Mouse (Mus musculus) forebrain, embryonic 15.5 days (tissue): ENCODE measurements around the gene Sp1. TPM values are rescaled to one million over a fixed set of nuclear protein-coding genes. Genes with fewer than 3 reads are reported as not detected.
A peak's percentile ranks its signal among the peaks of the same experiment; 100 is the strongest.

ENCODE experiments used
- ATAC-seq: fragments of 200-750 bp; cut with Nextera tagmentation; replicated peaks from 2 replicates; pipeline ENCODE4 v1.8.0; 2017; ENCODE audit warnings: mild to moderate bottlenecking, moderate TSS enrichment, moderate library complexity
- H3K27ac ChIP-seq: fragments of 300-500 bp; sonication (generic); replicated peaks from 2 replicates; pipeline ENCODE4 v1.5.1; 2015; ENCODE audit warnings: mild to moderate bottlenecking, inconsistent platforms
- H3K27me3 ChIP-seq: fragments of 300-500 bp; sonication (generic); 2 replicates; pipeline ENCODE4 v1.6.1; 2015; ENCODE audit warnings: inconsistent platforms
- H3K36me3 ChIP-seq: fragments of 300-500 bp; sonication (generic); 2 replicates; pipeline ENCODE4 v1.6.1; 2015; ENCODE audit warnings: mild to moderate bottlenecking, inconsistent platforms
- H3K4me1 ChIP-seq: fragments of 300-500 bp; sonication (generic); 2 replicates; pipeline ENCODE4 v1.6.1; 2015; ENCODE audit warnings: inconsistent platforms
- H3K4me2 ChIP-seq: fragments of 300-500 bp; sonication (generic); replicated peaks from 2 replicates; pipeline ENCODE4 v1.6.1; 2015; ENCODE audit warnings: mild to moderate bottlenecking, inconsistent platforms
- H3K4me3 ChIP-seq: fragments of 300-500 bp; sonication (generic); 2 replicates; pipeline ENCODE4 v1.5.1; 2015; ENCODE audit warnings: mild to moderate bottlenecking, inconsistent platforms
- H3K9ac ChIP-seq: fragments of 300-500 bp; sonication (generic); replicated peaks from 2 replicates; pipeline ENCODE4 v1.6.1; 2015; ENCODE audit warnings: mild to moderate bottlenecking, inconsistent platforms
- H3K9me3 ChIP-seq: fragments of 300-500 bp; sonication (generic); 2 replicates; pipeline ENCODE4 v1.6.1; 2016; ENCODE audit warnings: inconsistent platforms
- WGBS: fragments of 180-500 bp; shearing (Covaris S2); methylation state at CpG from one replicate; pipeline ENCODE4 v1.1.7; 2015; ENCODE audit warnings: mixed read lengths; 5-methylcytosine and 5-hydroxymethylcytosine counted together
- polyA plus RNA-seq: library from polyadenylated mRNA; unstranded; fragments of >200 nt; fragmentation: Nextera tagmentation; extraction: Ambion mirVana; gene quantifications from 2 replicates; pipeline ENCODE4 v1.2.1, GENCODE M21; 2015

Gene Sp1
- polyA plus RNA-seq, 1 experiment from 2014 or later, result 5.4 TPM

DNA sequence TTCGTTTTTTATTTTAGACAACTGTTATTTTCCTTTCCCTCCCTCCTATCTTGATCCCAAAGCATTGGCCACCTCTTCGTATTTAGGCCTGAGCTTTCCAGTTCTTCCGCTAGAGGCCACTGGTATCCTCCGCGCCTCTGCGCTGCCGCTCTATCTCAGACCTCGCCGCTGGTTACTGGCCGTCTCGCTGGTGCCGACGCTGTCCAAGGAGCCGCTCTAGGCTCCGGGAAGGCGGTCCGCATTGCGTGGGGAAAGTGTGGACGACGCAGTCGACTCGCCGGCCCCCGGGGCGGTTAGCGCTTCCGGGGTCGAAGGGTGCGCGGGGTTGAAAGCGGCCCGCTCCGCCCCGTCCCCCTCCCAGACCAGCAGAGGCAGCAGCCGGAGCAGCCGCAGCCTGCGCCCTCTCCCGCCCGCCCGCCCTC is 64.3 kb downstream of the Sp1 start, which contains the start of gene Pcbp2:
Pcbp2 (plus strand) TSS at position 357 of the 422 bp plus-strand sequence.
- Histone ChIP-seq H3K27ac (peak within 1 kb of the TSS; percentile 95), H3K4me1 (peaks cover 22% of the 10 kb centered on the region), H3K4me2 (peak within 1 kb of the TSS; percentile 68), H3K36me3 (peaks cover 16% of the 10 kb centered on the region), H3K4me3 (peak within 1 kb of the TSS; percentile 75), H3K9me3 (no peaks in the 10 kb centered on the region), H3K9ac (peak within 1 kb of the TSS; percentile 71), H3K27me3 (no peaks in the 10 kb centered on the region)
- under 1% methylated on average over 35 of the region's 40 CpGs for WGBS
- ATAC-seq, result peak; percentile 99

DNA sequence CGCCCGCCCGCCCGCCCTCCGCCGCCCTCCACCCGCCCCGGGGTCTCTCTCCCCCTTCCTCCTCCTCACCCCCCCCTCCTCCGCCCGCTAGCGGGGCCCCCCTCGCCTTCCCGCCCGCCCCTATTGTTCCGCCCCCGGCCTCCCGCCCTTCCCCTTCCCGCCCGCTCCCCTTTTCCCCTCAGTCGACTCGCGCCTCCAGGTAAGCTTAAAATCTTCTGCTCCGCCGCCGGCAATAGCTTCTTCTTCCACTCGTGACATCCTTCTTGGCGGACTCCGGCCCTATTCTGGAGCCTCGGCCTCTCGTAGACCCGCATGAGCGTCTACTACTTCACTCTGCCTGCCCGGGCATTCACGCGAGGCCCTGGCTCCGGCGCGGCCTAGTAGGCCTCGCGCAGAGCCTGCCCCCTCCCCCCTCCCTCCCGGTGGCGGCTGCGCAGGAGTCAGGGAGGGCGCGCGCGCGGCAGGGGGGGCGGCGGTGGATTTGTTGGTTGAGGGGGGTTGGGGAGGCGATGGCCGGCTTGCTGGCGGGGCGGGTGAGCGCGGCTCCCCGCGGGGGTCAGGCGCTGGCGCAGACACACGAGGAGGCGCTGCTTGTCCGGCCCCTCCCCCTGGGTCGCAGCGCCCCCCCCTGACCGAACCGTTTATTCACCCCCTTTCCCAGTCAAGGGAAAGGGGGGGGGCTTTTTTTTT is 64.8 kb downstream of the Sp1 start:
- Histone ChIP-seq H3K4me3 (peak overlapping the region; percentile 75), H3K27ac (peak overlapping the region; percentile 95), H3K9me3 (no peaks in the 10 kb centered on the region), H3K36me3 (peaks cover 21% of the 10 kb centered on the region), H3K27me3 (no peaks in the 10 kb centered on the region), H3K4me1 (peaks cover 22% of the 10 kb centered on the region), H3K9ac (peak overlapping the region; percentile 71), H3K4me2 (peak overlapping the region; percentile 68)
- WGBS, result 0% methylated on average over 40 of the region's 67 CpGs
- ATAC-seq, result peak; percentile 76

DNA sequence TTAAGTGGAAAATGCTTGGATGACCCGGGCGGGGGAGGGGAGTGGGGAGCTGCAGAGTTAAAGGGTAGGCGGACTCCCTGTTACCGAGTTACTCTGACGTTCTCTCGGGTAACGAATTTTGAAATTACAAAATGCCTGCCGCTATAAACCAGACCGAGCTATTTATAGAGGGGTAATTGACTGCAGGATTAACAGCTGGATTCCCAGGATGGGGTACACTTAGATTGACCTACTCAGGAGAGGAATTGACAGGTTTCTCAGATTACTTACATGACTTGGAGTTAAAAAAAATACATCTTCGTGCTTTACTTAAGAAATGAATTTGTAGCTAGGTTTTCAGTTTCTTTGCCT is 65.3 kb downstream of the Sp1 start:
- Histone ChIP-seq H3K4me1 (peaks cover 22% of the 10 kb centered on the region), H3K36me3 (peaks cover 27% of the 10 kb centered on the region), H3K9me3 (no peaks in the 10 kb centered on the region), H3K27me3 (no peaks in the 10 kb centered on the region), H3K9ac (peak overlapping the region; percentile 71), H3K4me2 (peak overlapping the region; percentile 68), H3K27ac (peak overlapping the region; percentile 95), H3K4me3 (peak overlapping the region; percentile 75)
- no peak for ATAC-seq
- WGBS, result 2% methylated on average over 10 of the region's 10 CpGs

DNA sequence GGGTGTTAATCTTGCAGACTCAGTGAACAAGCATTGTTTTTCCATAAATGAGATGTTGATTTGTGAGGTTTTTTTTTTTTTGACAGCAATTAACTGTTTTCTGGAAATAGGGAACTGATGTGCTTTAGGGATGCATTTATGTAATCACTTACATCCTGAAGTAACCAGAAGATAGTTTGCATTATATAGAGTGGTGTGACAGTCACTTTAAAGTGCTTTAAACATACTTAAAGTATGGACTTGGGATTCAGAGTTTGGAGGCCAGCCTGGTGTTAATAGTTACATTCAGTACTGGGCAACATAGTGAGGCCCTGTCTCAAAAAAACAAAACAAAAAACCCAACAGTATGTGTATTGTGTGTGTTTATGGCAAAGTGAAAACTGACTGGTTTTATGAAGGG is 65.8 kb downstream of the Sp1 start:
- peak overlapping the region; percentile 75 for H3K4me3 ChIP-seq
- H3K9ac ChIP-seq, result peak overlapping the region; percentile 71; the same call in 1 of the 2 replicates
- no peaks in the 10 kb centered on the region for H3K9me3 ChIP-seq
- H3K4me1 ChIP-seq, result peaks cover 22% of the 10 kb centered on the region
- peak overlapping the region; percentile 68 for H3K4me2 ChIP-seq
- H3K27me3 ChIP-seq, result no peaks in the 10 kb centered on the region
- peaks cover 31% of the 10 kb centered on the region for H3K36me3 ChIP-seq
- no peak for ATAC-seq
- no peak overlapping the region for H3K27ac ChIP-seq

DNA sequence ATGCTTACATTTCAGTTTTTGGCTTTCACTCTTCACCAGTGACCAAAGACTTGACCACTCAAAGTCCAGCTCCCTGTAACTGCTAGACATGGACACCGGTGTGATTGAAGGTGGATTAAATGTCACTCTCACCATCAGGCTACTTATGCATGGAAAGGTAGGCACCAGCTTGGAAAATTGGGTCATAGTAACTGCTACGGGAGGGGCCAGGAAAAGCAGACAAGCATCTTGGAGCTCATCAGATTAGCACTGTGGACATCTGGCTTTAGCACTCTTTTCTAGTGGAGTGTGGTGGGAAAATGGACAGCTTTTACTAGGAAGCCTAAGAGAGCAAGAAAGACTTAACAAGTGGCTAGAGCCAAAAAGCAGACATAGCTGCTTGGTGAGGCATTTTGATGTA is 67.3 kb downstream of the Sp1 start:
- no peak overlapping the region for H3K4me2 ChIP-seq
- H3K27me3 ChIP-seq, result no peaks in the 10 kb centered on the region
- peaks cover 45% of the 10 kb centered on the region for H3K36me3 ChIP-seq
- H3K9me3 ChIP-seq, result no peaks in the 10 kb centered on the region
- H3K4me1 ChIP-seq, result peaks cover 22% of the 10 kb centered on the region
- no peak overlapping the region for H3K9ac ChIP-seq
- ATAC-seq, result no peak
- no peak overlapping the region for H3K4me3 ChIP-seq
- no peak overlapping the region for H3K27ac ChIP-seq
- 66% methylated on average over 2 of the region's 2 CpGs for WGBS

DNA sequence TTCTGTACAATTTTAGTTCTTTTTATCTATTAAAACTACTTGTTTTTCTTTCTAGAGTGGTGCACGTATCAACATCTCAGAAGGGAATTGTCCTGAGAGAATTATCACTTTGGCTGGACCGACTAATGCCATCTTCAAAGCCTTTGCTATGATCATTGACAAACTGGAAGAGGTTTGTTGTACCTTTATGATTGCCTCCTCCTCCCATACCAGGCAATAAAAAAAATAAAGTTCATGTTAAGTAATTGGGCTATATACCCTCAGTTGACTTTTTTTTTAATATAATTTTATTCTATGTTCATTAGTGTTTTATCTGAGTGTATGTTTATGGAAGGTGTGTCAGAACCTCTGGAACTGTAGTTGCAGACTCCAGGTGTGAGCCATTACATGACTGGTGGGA is 68.6 kb downstream of the Sp1 start:
- Histone ChIP-seq H3K27ac (no peak overlapping the region), H3K9me3 (no peaks in the 10 kb centered on the region), H3K4me2 (no peak overlapping the region), H3K36me3 (peaks cover 56% of the 10 kb centered on the region), H3K9ac (no peak overlapping the region), H3K27me3 (no peaks in the 10 kb centered on the region), H3K4me3 (no peak overlapping the region), H3K4me1 (peaks cover 22% of the 10 kb centered on the region)
- WGBS, result 91% methylated on average over 2 of the region's 2 CpGs
- ATAC-seq, result no peak

DNA sequence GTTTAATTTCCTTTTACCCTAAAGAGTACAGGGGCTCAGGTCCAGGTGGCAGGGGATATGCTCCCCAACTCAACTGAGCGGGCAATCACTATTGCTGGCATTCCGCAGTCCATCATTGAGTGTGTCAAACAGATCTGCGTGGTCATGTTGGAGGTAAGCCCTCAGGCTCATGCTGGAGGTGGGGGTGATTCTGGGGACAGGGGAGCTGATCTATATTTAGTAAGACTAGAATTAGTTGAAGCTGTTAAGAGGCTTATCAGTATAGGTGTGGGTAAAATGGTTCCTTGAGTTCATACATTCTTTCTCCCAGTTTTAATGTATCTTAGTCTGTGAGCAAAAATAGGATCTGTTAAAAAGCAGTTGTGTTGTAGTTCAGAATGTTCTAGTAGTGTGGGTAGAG is 77.2 kb downstream of the Sp1 start:
- H3K9me3 ChIP-seq, result no peaks in the 10 kb centered on the region
- H3K27ac ChIP-seq, result no peak overlapping the region
- no peak for ATAC-seq
- no peak overlapping the region for H3K4me2 ChIP-seq
- 94% methylated on average over 3 of the region's 3 CpGs for WGBS
- H3K27me3 ChIP-seq, result no peaks in the 10 kb centered on the region
- no peaks in the 10 kb centered on the region for H3K4me1 ChIP-seq
- no peak overlapping the region for H3K9ac ChIP-seq
- H3K36me3 ChIP-seq, result peaks cover 87% of the 10 kb centered on the region
- no peak overlapping the region for H3K4me3 ChIP-seq

DNA sequence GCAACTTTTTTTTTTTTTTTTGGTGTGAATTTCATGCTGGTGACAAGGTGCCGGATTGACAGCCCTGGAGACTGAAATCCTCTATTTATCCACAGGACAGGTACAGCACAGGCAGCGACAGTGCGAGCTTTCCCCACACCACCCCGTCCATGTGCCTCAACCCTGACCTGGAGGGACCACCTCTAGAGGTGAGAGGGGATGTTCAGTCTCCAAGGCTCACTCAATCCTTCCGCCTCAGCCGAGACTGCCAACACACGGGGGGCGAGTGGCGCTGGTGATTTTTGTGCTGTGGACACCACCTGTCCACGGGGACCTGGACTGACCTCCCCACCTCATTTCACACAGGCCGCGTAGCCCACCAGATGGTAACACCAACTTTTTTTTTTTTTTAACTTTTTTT is 79.9 kb downstream of the Sp1 start:
- no peak overlapping the region for H3K4me3 ChIP-seq
- WGBS, result 89% methylated on average over 12 of the region's 12 CpGs
- no peaks in the 10 kb centered on the region for H3K4me1 ChIP-seq
- H3K9ac ChIP-seq, result no peak overlapping the region
- H3K4me2 ChIP-seq, result no peak overlapping the region
- H3K9me3 ChIP-seq, result no peaks in the 10 kb centered on the region
- H3K27me3 ChIP-seq, result no peaks in the 10 kb centered on the region
- H3K36me3 ChIP-seq, result peaks cover 90% of the 10 kb centered on the region
- no peak overlapping the region for H3K27ac ChIP-seq
- no peak for ATAC-seq

Other genes with a start within 250 kb of the Sp1 start
- 90.6 and 94.0 TPM in 2 replicates for gene Zfp740, start 202.9 kb upstream of the Sp1 start, polyA plus RNA-seq
- 44.2 and 45.1 TPM in 2 replicates for gene Csad, start 201.4 kb upstream of the Sp1 start, polyA plus RNA-seq
- gene Itgb7, start 174.2 kb upstream of the Sp1 start, polyA plus RNA-seq, result 0.33 and 0.99 TPM in 2 replicates
- 5.9 and 6.2 TPM in 2 replicates for gene Rarg, start 148.6 kb upstream of the Sp1 start, polyA plus RNA-seq
- not detected in 2 replicates for gene Gm9918, start 135.6 kb upstream of the Sp1 start, polyA plus RNA-seq
- gene Mfsd5, start 126.7 kb upstream of the Sp1 start, polyA plus RNA-seq, result 50.1 and 51.5 TPM in 2 replicates
- gene Espl1, start 109.9 kb upstream of the Sp1 start, polyA plus RNA-seq, result 10.2 and 15.2 TPM in 2 replicates
- gene Pfdn5, start 80.0 kb upstream of the Sp1 start, polyA plus RNA-seq, result 467 and 474 TPM in 2 replicates
- 98.2 and 108 TPM in 2 replicates for gene Myg1, start 74.4 kb upstream of the Sp1 start, polyA plus RNA-seq
- 42.6 and 44.9 TPM in 2 replicates for gene Aaas, start 55.4 kb upstream of the Sp1 start, polyA plus RNA-seq
- gene Sp7, start 39.0 kb upstream of the Sp1 start, polyA plus RNA-seq, result 0.36 and 0.40 TPM in 2 replicates
- 0.15 and 0.83 TPM in 2 replicates for gene Amhr2, start 39.2 kb downstream of the Sp1 start, polyA plus RNA-seq
- gene Prr13, start 52.9 kb downstream of the Sp1 start, polyA plus RNA-seq, result 85.8 and 89.1 TPM in 2 replicates
- 155 and 161 TPM in 2 replicates for gene Pcbp2, start 64.4 kb downstream of the Sp1 start, polyA plus RNA-seq
- gene Gm10337, start 97.6 kb downstream of the Sp1 start, polyA plus RNA-seq, result 6.0 and 6.1 TPM in 2 replicates
- gene Map3k12, start 110.9 kb downstream of the Sp1 start, polyA plus RNA-seq, result 55.3 and 55.9 TPM in 2 replicates
- gene Tarbp2, start 112.0 kb downstream of the Sp1 start, polyA plus RNA-seq, result 102 and 103 TPM in 2 replicates
- gene Npff, start 118.8 kb downstream of the Sp1 start, polyA plus RNA-seq, result 2.4 and 2.5 TPM in 2 replicates
- gene Gm28047, start 218.9 kb downstream of the Sp1 start, polyA plus RNA-seq, result not detected in 2 replicates
- 24.6 and 25.1 TPM in 2 replicates for gene Atf7, start 219.3 kb downstream of the Sp1 start, polyA plus RNA-seq